Mouse (Mus musculus) lung, embryonic 14.5 days (tissue): ENCODE data around the gene Fbxl5. TPM values are rescaled to one million over a fixed set of nuclear protein-coding genes. Genes with fewer than 3 reads are reported as not detected.

Experiments used
- ATAC-seq: fragments of 200-750 bp; cut with Nextera tagmentation; 2 replicates; pipeline ENCODE4 v1.8.0; 2017; ENCODE audit warnings: mild to moderate bottlenecking, moderate TSS enrichment, moderate library complexity; ENCODE audit not compliant: insufficient read depth
- DNase-seq: peaks from one replicate; pipeline ENCODE4 v3.0.0-alpha.2; 2015
- H3K27ac ChIP-seq: fragments of 300-500 bp; sonication (generic); 2 replicates; pipeline ENCODE4 v1.5.1; 2014; ENCODE audit warnings: low read depth, mild to moderate bottlenecking, moderate library complexity
- H3K27me3 ChIP-seq: fragments of 300-500 bp; sonication (generic); 2 replicates; pipeline ENCODE4 v1.6.1; 2014; ENCODE audit warnings: low read length, control low read depth; ENCODE audit not compliant: insufficient read depth
- H3K36me3 ChIP-seq: fragments of 300-500 bp; sonication (generic); 2 replicates; pipeline ENCODE4 v1.6.1; 2014; ENCODE audit warnings: control low read depth; ENCODE audit not compliant: insufficient read depth
- H3K4me1 ChIP-seq: fragments of 300-500 bp; sonication (generic); 2 replicates; pipeline ENCODE4 v1.6.1; 2014; ENCODE audit warnings: antibody characterized with exemption, control low read depth; ENCODE audit not compliant: insufficient read depth
- H3K4me2 ChIP-seq: fragments of 300-500 bp; sonication (generic); 2 replicates; pipeline ENCODE4 v1.6.1; 2014; ENCODE audit warnings: mild to moderate bottlenecking
- H3K4me3 ChIP-seq: fragments of 300-500 bp; sonication (generic); 2 replicates; pipeline ENCODE4 v1.5.1; 2014; ENCODE audit warnings: low read depth, low read length
- H3K9ac ChIP-seq: fragments of 300-500 bp; sonication (generic); 2 replicates; pipeline ENCODE4 v1.6.1; 2014
- H3K9me3 ChIP-seq: fragments of 300-500 bp; sonication (generic); 2 replicates; pipeline ENCODE4 v1.6.1; 2016; ENCODE audit warnings: low read depth, low read length, control low read depth
- CTCF ChIP-seq: IDR thresholded peaks from 2 replicates; pipeline ENCODE4 v1.5.1; 2016; ENCODE audit warnings: antibody characterized with exemption, low read depth
- WGBS: fragments of 180-500 bp; shearing (Covaris S2); extraction: QIAGEN DNeasy Blood & Tissue Kit; methylation state at CpG from one replicate; pipeline ENCODE4 v1.1.7; 2014; 5-methylcytosine and 5-hydroxymethylcytosine counted together
- polyA plus RNA-seq: library from polyadenylated mRNA; unstranded; fragments of >200 nt; fragmentation: Nextera tagmentation; extraction: Ambion mirVana; gene quantifications from 2 replicates; pipeline ENCODE4 v1.2.1, GENCODE M21; 2014

Gene Fbxl5
- polyA plus RNA-seq, 1 experiment from 2014 or later, result 73.2 TPM

DNA sequence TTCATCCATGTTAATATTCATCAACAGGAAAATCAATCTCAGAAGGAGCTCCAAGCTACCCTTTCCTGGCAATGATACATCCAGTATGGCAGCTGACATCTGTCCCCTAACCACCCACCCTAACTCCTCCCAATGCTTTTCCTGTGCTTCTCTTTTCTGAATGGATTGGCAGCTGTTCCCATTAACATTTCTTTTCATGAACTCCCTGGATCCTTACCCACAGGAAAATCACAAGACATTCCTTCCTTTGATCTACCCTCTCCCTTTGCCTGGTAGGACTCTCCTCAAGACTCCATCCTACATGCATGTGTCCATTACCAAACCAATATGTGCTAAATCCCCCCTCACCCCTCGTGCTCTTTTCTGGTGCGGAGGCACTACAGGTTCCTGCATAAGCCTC, 6.9 kb downstream of the Fbxl5 start:
- no peaks in the 10 kb centered on the region for H3K27me3 ChIP-seq
- H3K9me3 ChIP-seq, result no peaks in the 10 kb centered on the region
- no peak overlapping the region for H3K27ac ChIP-seq
- DNase-seq (no peak), ATAC-seq (no peak)
- no peaks in the 10 kb centered on the region for H3K36me3 ChIP-seq
- H3K4me2 ChIP-seq, result no peak overlapping the region
- no peak for TF ChIP-seq CTCF
- no peak overlapping the region for H3K4me3 ChIP-seq
- no peak overlapping the region for H3K9ac ChIP-seq
- H3K4me1 ChIP-seq, result 0 out of 2 replicates have a peak, but pooled peaks cover 4% of the 10 kb centered on the region
- 81% methylated on average over 2 of the region's 2 CpGs for WGBS

DNA sequence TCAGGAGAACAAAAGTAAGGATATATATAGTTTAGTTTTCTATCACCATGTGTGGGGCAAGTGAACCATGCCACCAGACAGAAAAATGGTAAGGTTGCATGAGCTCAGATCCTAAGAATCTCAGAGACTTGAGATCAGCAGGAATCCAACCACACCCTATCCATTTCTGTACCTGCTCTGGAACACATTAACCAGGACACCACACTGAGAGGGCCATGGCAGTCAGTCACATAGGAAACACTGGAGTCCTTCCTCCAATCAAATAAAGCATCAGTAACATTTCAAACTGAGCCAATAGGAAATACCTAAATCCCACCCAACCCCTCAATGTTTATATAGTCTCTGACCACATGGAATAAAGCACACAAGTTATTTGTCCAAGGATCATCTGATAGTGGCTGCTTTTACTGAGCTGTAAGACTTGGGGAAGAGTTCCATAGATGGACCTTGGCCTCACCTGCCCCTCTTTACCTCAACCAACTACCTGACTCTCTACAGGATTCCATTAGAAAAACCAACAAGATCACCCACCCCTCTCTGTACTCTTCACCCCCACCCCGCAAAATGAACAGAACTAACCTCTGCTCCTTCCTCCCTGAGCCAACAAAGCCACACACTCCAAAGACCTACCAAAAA, 10.9 kb downstream of the Fbxl5 start:
- no peak for ATAC-seq
- Histone ChIP-seq H3K9me3 (no peaks in the 10 kb centered on the region), H3K36me3 (no peaks in the 10 kb centered on the region), H3K4me3 (no peak overlapping the region), H3K27ac (no peak overlapping the region; the same call in 1 of the 2 replicates), H3K4me2 (no peak overlapping the region), H3K27me3 (no peaks in the 10 kb centered on the region), H3K9ac (no peak overlapping the region), H3K4me1 (no peaks in the 10 kb centered on the region)
- no peak for DNase-seq
- WGBS, result 68% methylated on average over 1 of the region's 1 CpGs
- TF ChIP-seq CTCF, result no peak

DNA sequence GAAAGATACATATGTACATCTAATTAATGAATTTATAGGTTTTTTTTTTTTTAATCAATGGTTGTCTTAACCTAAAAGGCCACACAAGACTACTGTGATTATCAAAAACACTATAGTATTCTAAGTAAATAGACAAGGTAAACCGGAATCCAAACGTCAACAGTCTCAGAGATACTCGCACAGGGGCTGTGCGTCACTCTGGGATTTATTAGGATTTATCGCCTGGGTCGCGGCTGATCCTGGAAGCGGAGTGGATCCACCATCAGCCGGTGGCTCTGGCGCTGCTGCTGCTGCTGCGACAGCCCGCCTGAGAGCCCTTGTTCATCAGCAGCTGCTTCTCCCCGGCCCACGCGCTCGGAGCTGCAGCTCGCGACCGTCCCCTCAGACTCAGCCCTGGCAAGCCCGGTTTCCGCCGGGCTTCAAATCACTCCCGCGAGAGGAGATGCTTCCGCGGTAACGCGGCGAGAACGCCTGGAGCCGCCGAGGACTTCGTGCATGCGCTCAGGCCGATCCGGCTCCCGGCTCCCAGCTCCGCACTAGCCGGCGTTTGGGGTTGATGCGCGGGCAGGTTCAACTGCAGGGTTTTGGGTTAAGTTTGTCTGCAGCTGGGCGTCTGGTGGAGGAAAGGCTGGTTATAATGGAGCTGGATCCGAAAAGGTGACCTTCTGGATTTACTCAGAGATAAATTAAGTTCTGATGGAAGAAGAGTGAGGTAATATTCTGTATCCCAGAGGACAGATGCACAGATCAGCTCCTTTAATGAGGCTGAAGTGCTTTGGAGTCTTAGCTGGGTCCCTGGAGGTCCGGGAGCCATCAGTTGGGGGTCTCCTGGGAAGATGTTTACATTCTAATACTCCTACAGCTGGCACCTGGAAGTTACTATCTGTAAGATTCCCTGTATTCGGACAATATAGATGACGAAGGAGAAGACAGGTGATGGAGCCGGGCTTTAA, 13.4 kb downstream of the Fbxl5 start:
- DNase-seq (peak; percentile 96), ATAC-seq (peak; percentile 96)
- H3K4me2 ChIP-seq, result peak overlapping the region; percentile 78
- H3K27me3 ChIP-seq, result no peaks in the 10 kb centered on the region
- 4% methylated on average over 48 of the region's 48 CpGs for WGBS
- H3K4me1 ChIP-seq, result no peaks in the 10 kb centered on the region
- H3K4me3 ChIP-seq, result peak overlapping the region; percentile 48
- H3K9ac ChIP-seq, result peak overlapping the region; percentile 69
- H3K27ac ChIP-seq, result peak overlapping the region; percentile 84
- no peak for TF ChIP-seq CTCF
- no peaks in the 10 kb centered on the region for H3K36me3 ChIP-seq
- no peaks in the 10 kb centered on the region for H3K9me3 ChIP-seq

DNA sequence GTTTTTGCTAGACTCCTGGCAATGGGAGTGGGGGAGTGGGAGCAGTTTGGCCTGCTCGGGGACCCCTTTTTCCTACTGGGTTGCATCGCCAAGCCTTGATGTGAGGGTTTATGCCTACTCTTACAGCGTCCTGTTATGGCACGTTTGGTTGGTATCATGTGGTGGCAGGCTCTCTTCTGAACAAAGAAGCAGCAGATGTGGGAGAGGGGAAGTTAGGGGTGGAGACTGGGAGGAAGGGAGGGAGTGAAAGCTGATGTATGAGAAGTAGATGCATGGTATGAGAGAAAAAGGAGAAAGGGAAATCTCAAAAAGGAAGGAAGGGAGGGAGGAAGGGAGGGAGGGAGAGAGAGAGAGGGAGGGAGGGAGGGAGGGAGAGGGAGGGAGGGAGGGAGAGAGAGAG, 14.5 kb downstream of the Fbxl5 start:
- ATAC-seq, result no peak

DNA sequence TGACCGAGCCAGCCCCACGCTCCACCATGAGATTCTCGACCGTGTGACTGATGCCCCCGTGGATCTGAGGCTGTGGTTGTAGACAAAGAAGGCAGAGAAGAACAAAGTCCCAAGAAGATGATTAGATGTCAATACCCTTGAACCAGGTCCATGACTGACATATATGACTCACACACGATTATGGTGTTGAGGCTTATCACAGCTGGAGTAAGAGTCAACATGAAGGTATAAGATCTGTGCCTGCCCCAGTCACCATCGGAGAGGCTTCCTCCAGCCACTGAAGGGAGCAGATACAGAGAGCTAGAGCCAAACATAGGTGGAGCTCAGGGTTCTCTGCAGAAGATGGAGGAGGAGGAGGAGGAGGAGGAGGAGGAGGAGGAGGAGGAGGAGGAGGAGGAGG, 15.1 kb downstream of the Fbxl5 start:
- no peaks in the 10 kb centered on the region for H3K9me3 ChIP-seq
- no peaks in the 10 kb centered on the region for H3K27me3 ChIP-seq
- ATAC-seq (no peak), DNase-seq (no peak)
- no peak overlapping the region for H3K9ac ChIP-seq
- no peaks in the 10 kb centered on the region for H3K36me3 ChIP-seq
- no peak overlapping the region for H3K4me3 ChIP-seq
- no peak for TF ChIP-seq CTCF
- H3K4me1 ChIP-seq, result no peaks in the 10 kb centered on the region
- WGBS, result 89% methylated on average over 7 of the region's 7 CpGs
- no peak overlapping the region for H3K27ac ChIP-seq
- H3K4me2 ChIP-seq, result no peak overlapping the region

More for the DNA sequence above, 14.5 kb downstream of the Fbxl5 start:
- DNase-seq, result no peak
- Histone ChIP-seq H3K27ac (no peak overlapping the region), H3K4me1 (no peaks in the 10 kb centered on the region), H3K4me2 (no peak overlapping the region), H3K27me3 (no peaks in the 10 kb centered on the region), H3K9ac (no peak overlapping the region), H3K36me3 (no peaks in the 10 kb centered on the region), H3K4me3 (no peak overlapping the region), H3K9me3 (no peaks in the 10 kb centered on the region)
- WGBS, result 76% methylated on average over 4 of the region's 4 CpGs
- TF ChIP-seq CTCF, result no peak

DNA sequence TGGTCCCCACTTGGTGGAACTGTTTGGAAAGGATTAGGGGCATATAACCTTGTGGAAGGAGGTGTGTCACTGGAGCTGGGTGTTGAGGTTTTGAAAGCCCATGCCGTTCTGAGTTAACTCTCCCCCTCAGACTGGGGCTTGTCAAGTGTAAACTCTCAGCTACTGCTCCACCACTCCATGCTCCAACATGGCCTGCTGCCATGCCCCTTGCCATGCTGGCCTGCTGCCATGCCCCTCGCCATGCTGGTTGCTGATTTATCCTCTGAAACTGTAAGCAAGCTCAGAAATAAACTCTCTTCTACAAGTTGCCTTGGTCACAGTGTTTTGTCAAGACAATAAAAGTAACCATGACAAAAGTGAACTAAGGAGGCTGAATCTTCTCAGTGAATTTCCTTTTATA, 16.0 kb downstream of the Fbxl5 start:
- Histone ChIP-seq H3K4me1 (no peaks in the 10 kb centered on the region), H3K4me3 (no peak overlapping the region), H3K4me2 (no peak overlapping the region), H3K27me3 (no peaks in the 10 kb centered on the region), H3K36me3 (no peaks in the 10 kb centered on the region), H3K9me3 (no peaks in the 10 kb centered on the region), H3K27ac (no peak overlapping the region), H3K9ac (no peak overlapping the region)
- no peak for TF ChIP-seq CTCF
- WGBS, result 67% methylated on average over 2 of the region's 2 CpGs
- ATAC-seq, result no peak
- DNase-seq, result no peak

DNA sequence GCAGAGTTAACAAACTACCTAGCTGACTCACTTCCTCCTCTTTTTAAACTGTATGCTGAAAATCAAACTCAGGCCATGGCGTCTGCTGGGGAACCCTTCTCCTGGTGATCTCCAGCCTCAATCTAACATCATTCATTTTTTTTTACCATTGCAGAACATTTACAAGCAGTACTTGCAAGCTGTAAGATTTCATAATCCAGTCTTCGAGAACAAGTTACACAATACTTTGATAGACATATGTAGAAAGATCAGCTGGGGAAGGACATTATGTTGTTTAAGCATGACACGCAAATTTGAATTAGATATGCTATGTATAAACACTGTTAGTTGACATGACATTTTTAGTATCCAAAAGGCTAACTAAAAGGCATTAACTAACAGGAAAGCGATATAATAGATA, 19.6 kb downstream of the Fbxl5 start:
- no peak for TF ChIP-seq CTCF
- 61% methylated on average over 4 of the region's 4 CpGs for WGBS
- Histone ChIP-seq H3K4me1 (no peaks in the 10 kb centered on the region), H3K36me3 (no peaks in the 10 kb centered on the region), H3K4me2 (no peak overlapping the region), H3K27me3 (no peaks in the 10 kb centered on the region), H3K9ac (no peak overlapping the region), H3K9me3 (no peaks in the 10 kb centered on the region), H3K4me3 (no peak overlapping the region), H3K27ac (no peak overlapping the region)
- ATAC-seq (no peak), DNase-seq (no peak)
